ENCODE assay signal across 8 mouse cellular contexts in genomic region chr3:95928658-95929503, GRCm38 (mm10). TPM values are rescaled to one million over a fixed set of nuclear protein-coding genes. Genes with fewer than 3 reads are reported as not detected.
DNase-seq lines count a peak whose midpoint lies in the region; ATAC-seq lines count a peak whose summit lies in the region.

Gene Anp32e, plus strand, starts transcription at chr3:95929246.

- peaks cover under 1% of the 10 kb centered on the region for H3K36me3 ChIP-seq in hindbrain, embryonic 11.5 days (ENCODE audit: control insufficient read depth, insufficient read depth, low read length)

- H3K4me3 ChIP-seq in hindbrain, embryonic 11.5 days (ENCODE audit: low read depth, low read length) = peak within 1 kb of the TSS; percentile 89

- peak within 1 kb of the TSS; percentile 85 for H3K27ac ChIP-seq in hindbrain, embryonic 11.5 days (ENCODE audit: low read depth, low read length)

- peak; percentile 100 for ATAC-seq in hindbrain, embryonic 11.5 days (ENCODE audit: low FRiP score)

- H3K27me3 ChIP-seq in hindbrain, embryonic 11.5 days (ENCODE audit: control insufficient read depth, insufficient read depth, low read length) = no peaks in the 10 kb centered on the region

- DNase-seq in Muller cell, postnatal 12 days (ENCODE audit: inconsistent ontology term) = peak; percentile 99
- peak; percentile 99 for DNase-seq in cerebellum, adult 9-11 months
- peak; percentile 97 to 98 for DNase-seq in frontal cortex, adult 2 months (ENCODE audit: extremely low spot score in 1 of 2, low spot score in 1 of 2)
- DNase-seq in hindbrain, embryonic 11.5 days (ENCODE audit: low spot score) = peak; percentile 97
- DNase-seq in layer of hippocampus, postnatal 14 days (ENCODE audit: low spot score in 2 of 2) = peak; percentile 95 to 99
- peak; percentile 97 for DNase-seq in lung, postnatal 14 days
- peak; percentile 99 for DNase-seq in retina, adult 2 months (ENCODE audit: low read depth, low spot score)
- peak; percentile 97 to 98 for DNase-seq in thymus, postnatal 36 days

- no peaks in the 10 kb centered on the region for H3K4me1 ChIP-seq in hindbrain, embryonic 11.5 days (replicated peaks; ENCODE audit: control insufficient read depth, insufficient read depth, low read length)

- WGBS in hindbrain, embryonic 11.5 days = under 1% methylated on average over 49 of the region's 49 CpGs

- peak within 1 kb of the TSS; percentile 60 for H3K4me2 ChIP-seq in hindbrain, embryonic 11.5 days (replicated peaks; ENCODE audit: low read depth, low read length)

- H3K9me3 ChIP-seq in hindbrain, embryonic 11.5 days (ENCODE audit: control insufficient read depth, low read length) = no peaks in the 10 kb centered on the region

- peak within 1 kb of the TSS; percentile 98 for H3K9ac ChIP-seq in hindbrain, embryonic 11.5 days (ENCODE audit: low read depth, low read length)

RNA-seq across cellular contexts. Expression of gene Anp32e, which starts in this region (rescaled TPM):
- 117 and 123 TPM in 2 replicates for polyA plus RNA-seq in frontal cortex, adult 2 months (2012; rRNA removed)
- polyA plus RNA-seq in hindbrain, embryonic 11.5 days (2014; fragmentation: Nextera tagmentation; extraction: Ambion mirVana) = 114 and 133 TPM in 2 replicates
- total RNA-seq in layer of hippocampus, postnatal 14 days (2021) = 100 to 1,000 TPM; 101 TPM

Comparison
In these comparisons a context has a peak if more than half of its experiments do, and no peak if none do; other contexts are left out.
1. Peak in every context shown above with its lines: DNase-seq, ATAC-seq, H3K4me3 ChIP-seq and H3K27ac ChIP-seq.